Mouse (Mus musculus) megakaryocyte, embryonic 14.5 days (primary cell): ENCODE measurements around the gene Gm10447.

Experiments used
- FLI1 ChIP-seq: IDR thresholded peaks from 2 replicates; pipeline ENCODE4 v1.6.1; 2012; ENCODE audit warnings: low read length, inconsistent platforms, mixed read lengths
- GATA1 ChIP-seq: IDR thresholded peaks from 3 replicates; pipeline ENCODE4 v1.6.1; 2012; ENCODE audit warnings: mixed read lengths, low read length, inconsistent platforms, borderline replicate concordance

DNA sequence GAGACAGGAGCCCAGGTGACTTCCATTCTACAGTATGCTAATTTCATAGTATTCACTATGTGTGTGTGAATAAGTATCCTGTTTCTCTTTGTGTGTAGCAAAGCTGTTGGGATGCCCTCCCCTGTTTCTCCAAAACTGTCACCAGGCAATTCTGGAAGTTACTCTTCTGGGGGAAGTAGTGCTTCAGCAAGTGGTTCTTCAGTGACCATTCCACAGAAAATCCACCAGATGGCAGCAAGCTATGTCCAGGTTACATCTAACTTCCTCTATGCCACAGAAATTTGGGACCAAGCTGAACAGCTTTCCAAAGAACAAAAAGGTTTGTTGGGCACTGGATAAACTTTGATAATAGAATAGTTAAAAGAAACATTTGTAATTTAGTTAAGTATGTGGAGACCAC is 45.2 kb downstream of the Gm10447 start:
- no peak for TF ChIP-seq FLI1
- TF ChIP-seq GATA1: no peak
